Mouse (Mus musculus): ENCODE results near the gene Brix1.

DNA sequence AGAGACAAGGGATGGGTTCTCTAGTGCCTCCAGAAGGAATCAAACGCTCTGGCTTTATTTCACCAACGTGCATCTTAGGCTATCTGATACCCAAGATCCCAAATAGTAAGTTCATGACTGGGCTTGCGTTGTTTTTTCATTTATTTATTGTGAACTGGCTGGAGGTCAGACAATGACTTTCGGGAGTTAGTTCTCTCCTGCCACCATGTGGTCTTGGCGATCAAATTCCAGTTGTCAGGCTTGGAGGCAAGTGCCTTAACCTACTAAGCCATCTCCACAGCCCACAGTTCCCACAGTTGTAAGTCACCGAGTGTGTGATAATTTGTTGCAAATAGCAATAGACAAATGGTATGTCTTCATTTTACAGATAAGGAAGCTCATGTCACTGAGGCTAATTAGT is 45.8 kb downstream of the Brix1 start:
- TF ChIP-seq GATA1 (IDR thresholded peaks at IDR 0.05; ENCODE audit: low read length) (no peak), TAL1 (IDR thresholded peaks at IDR 0.05; ENCODE audit: low read length) (no peak)

All from erythroblast, embryonic 14.5 days (primary cell).